Mouse (Mus musculus) urinary bladder, postnatal 4 days (tissue): ENCODE measurements around the gene Zfp57.

Experiments
- DNase-seq, 2 experiments: peaks; one replicate each; pipeline ENCODE4 v3.0.0; 2021 to 2022; ENCODE audit warnings: low spot score in 2 of 2

Gene Zfp57

GRCm38 (mm10) chr17:37045611-37046311 lies 44.8 kb downstream of the Zfp57 start, which contains the start of gene Gabbr1:
Gabbr1 (plus strand) TSS chr17:37045966.
- peak; percentile 74 to 79 for DNase-seq

- peak in 1 of 2 experiments; percentile 62 for DNase-seq
Measured at GRCm38 (mm10) chr17:37046312-37047112, 45.5 kb downstream of the Zfp57 start.

- DNase-seq, result no peak
Measured at GRCm38 (mm10) chr17:37047332-37047976, 46.5 kb downstream of the Zfp57 start.

GRCm38 (mm10) chr17:37047981-37048380 lies 47.0 kb downstream of the Zfp57 start:
- DNase-seq, result no peak

GRCm38 (mm10) chr17:37048383-37048782 lies 47.4 kb downstream of the Zfp57 start:
- no peak for DNase-seq

GRCm38 (mm10) chr17:37049570-37050310 lies 48.8 kb downstream of the Zfp57 start:
- DNase-seq, result peak; percentile 43 to 78

GRCm38 (mm10) chr17:37050399-37050798 lies 49.4 kb downstream of the Zfp57 start:
- DNase-seq, result peak; percentile 61 to 78

GRCm38 (mm10) chr17:37050876-37051275 lies 49.9 kb downstream of the Zfp57 start:
- no peak for DNase-seq

GRCm38 (mm10) chr17:37051745-37052144 lies 50.8 kb downstream of the Zfp57 start:
- no peak for DNase-seq

GRCm38 (mm10) chr17:37056957-37057356 lies 56.0 kb downstream of the Zfp57 start:
- no peak for DNase-seq
